Mouse (Mus musculus) kidney, adult 9 months (tissue): ENCODE data around the gene Gm21943.
"Not testable (repeated sequence)": the region's sequence is repeated elsewhere in the genome, so short reads cannot be mapped to it uniquely, and the experiment has no call there.

Source experiments
- DNase-seq: peaks from one replicate; pipeline ENCODE4 v3.0.0; 2022

Gene Gm21943

GRCm38 (mm10) chrY:57533644-57534043 lies at the start of gene Gm21943:
Gene Gm21943 (minus strand): TSS chrY:57533744.
- not testable (repeated sequence) for DNase-seq
